Mouse (Mus musculus) small intestine, adult 2 months (tissue): ENCODE results near the gene Nck2. TPM values are rescaled to one million over a fixed set of nuclear protein-coding genes. Genes with fewer than 3 reads are reported as not detected.

Experiments used
- H3K27ac ChIP-seq: fragments of 200-500 bp; 2 replicates; pipeline ENCODE4 v1.5.1; 2012; ENCODE audit warnings: low read depth, low read length, control low read depth, inconsistent platforms; ENCODE audit not compliant: insufficient read depth
- H3K27me3 ChIP-seq: fragments of 200-500 bp; 2 replicates; pipeline ENCODE4 v1.6.1; 2012; ENCODE audit warnings: mild to moderate bottlenecking, moderate library complexity, low read length, inconsistent platforms; ENCODE audit not compliant: control insufficient read depth, insufficient read depth
- H3K36me3 ChIP-seq: fragments of 200-500 bp; 2 replicates; pipeline ENCODE4 v1.6.1; 2012; ENCODE audit warnings: mild to moderate bottlenecking, low read length, control low read depth, inconsistent platforms; ENCODE audit not compliant: control insufficient read depth, insufficient read depth
- H3K4me1 ChIP-seq: fragments of 200-500 bp; 2 replicates; pipeline ENCODE4 v1.6.1; 2012; ENCODE audit warnings: low read length, inconsistent platforms, mixed read lengths; ENCODE audit not compliant: control insufficient read depth, insufficient read depth, insufficient read length
- H3K4me3 ChIP-seq: fragments of 200-500 bp; 2 replicates; pipeline ENCODE4 v1.5.1; 2012; ENCODE audit warnings: low read depth, mild to moderate bottlenecking, control low read depth, inconsistent platforms, low read length, moderate library complexity
- CTCF ChIP-seq: fragments of 200-500 bp; IDR thresholded peaks from 2 replicates; pipeline ENCODE4 v1.5.1; 2012; ENCODE audit warnings: low read depth, mild to moderate bottlenecking, control low read depth, inconsistent platforms, low read length, moderate library complexity, mixed read lengths; ENCODE audit not compliant: insufficient replicate concordance, insufficient read length; ENCODE audit errors: extremely low read depth
- POLR2A ChIP-seq: fragments of 200-500 bp; IDR thresholded peaks from 2 replicates; pipeline ENCODE4 v1.6.1; 2012; ENCODE audit warnings: low read depth, mild to moderate bottlenecking, control low read depth, inconsistent platforms, low read length, moderate library complexity
- WGBS: fragments of 180-500 bp; shearing (Covaris S2); methylation state at CpG from one replicate; pipeline ENCODE4 v1.1.7; 2018; 5-methylcytosine and 5-hydroxymethylcytosine counted together
- polyA plus RNA-seq: library from polyadenylated mRNA; depleted of rRNA; stranded (reverse); fragments of >200 nt; gene quantifications from 2 replicates; pipeline ENCODE4 v1.2.3, GENCODE M21; 2012; rRNA removed

Gene Nck2
- polyA plus RNA-seq, 1 experiment: 51.6 TPM

GRCm38 (mm10) chr1:43601054-43601453 lies 156.7 kb downstream of the Nck2 start:
- Histone ChIP-seq H3K36me3 (no peaks in the 10 kb centered on the region), H3K27me3 (no peaks in the 10 kb centered on the region), H3K27ac (no peak overlapping the region), H3K4me3 (no peak overlapping the region), H3K4me1 (no peaks in the 10 kb centered on the region)
- no peak for TF ChIP-seq CTCF
- no peak for TF ChIP-seq POLR2A
- 49% methylated on average over 8 of the region's 8 CpGs for WGBS

- no peak overlapping the region for H3K27ac ChIP-seq
- no peaks in the 10 kb centered on the region for H3K4me1 ChIP-seq
- no peak for TF ChIP-seq CTCF
- TF ChIP-seq POLR2A: no peak
- no peak overlapping the region for H3K4me3 ChIP-seq
- no peaks in the 10 kb centered on the region for H3K36me3 ChIP-seq
- WGBS: 61% methylated on average over 4 of the region's 4 CpGs
- H3K27me3 ChIP-seq: no peaks in the 10 kb centered on the region
Measured at GRCm38 (mm10) chr1:43615948-43616347, 171.6 kb downstream of the Nck2 start.

Other genes with a start within 250 kb of the Nck2 start
- gene Fhl2, start 247.6 kb upstream of the Nck2 start, polyA plus RNA-seq: 33.4 and 56.9 TPM in 2 replicates